8 mouse cellular contexts compared by ENCODE assay signal in the genomic region with DNA sequence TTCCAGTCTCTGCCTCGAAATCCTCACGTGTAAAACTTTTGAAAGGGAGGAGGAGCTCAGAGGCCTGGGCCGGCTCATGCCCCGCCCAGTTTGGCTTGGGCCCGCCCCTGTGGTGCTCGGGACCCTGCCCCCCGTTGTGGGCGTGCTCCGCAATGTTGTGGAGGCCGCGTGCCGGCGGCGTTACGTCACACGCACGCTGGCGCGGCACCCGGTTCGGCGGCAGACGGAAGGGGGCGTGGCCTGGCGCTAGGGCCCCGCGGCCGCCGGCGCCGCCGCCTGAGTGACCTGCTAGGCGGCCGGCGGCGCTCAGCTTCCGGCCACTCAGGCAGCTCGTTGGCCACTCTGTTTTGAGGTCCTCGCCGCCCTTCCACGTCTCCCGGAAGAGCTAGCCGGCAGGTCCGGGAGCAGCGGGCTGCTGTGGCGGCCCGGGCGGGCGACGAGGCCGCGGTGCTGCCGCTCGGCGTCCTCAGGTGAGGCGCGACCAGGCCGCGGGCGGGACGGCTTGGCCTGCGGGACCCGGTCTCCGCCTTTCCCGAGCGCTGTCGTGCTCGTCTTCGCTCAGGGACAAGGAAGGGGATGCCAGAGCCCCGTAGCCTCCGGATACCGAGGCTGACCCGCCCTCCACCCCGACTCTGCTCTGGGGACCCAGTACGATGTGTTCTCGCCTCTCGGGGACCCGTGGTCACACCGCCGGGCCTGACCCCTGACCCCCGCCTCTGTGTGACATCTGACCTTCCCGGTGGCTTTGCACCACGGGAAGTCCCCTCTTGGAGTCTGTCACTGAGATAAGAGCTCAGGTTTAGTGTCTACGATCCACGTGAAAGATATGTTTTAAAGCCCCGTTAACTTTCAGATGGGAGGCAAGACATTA. TPM values are rescaled to one million over a fixed set of nuclear protein-coding genes. Genes with fewer than 3 reads are reported as not detected.
DNase-seq lines count a peak whose midpoint lies in the region; ATAC-seq lines count a peak whose summit lies in the region.

A gene (plus strand): TSS at position 242 of the 871 bp plus-strand sequence.

- peak within 1 kb of the TSS; percentile 84 for H3K9ac ChIP-seq in intestine, embryonic 14.5 days (ENCODE audit: low read length)

- no peaks in the 10 kb centered on the region for H3K9me3 ChIP-seq in intestine, embryonic 14.5 days (ENCODE audit: control insufficient read depth, low read length)

- H3K27me3 ChIP-seq in intestine, embryonic 14.5 days (replicated peaks; ENCODE audit: control insufficient read depth, insufficient read depth, low read length): no peaks in the 10 kb centered on the region

- WGBS in intestine, embryonic 14.5 days: under 1% methylated on average over 77 of the region's 86 CpGs

- H3K36me3 ChIP-seq in intestine, embryonic 14.5 days (ENCODE audit: control insufficient read depth, insufficient read depth, low read length): peaks cover 20% of the 10 kb centered on the region

- H3K4me3 ChIP-seq in intestine, embryonic 14.5 days (ENCODE audit: low read depth, low read length): peak within 1 kb of the TSS; percentile 81

- peak; percentile 99 for ATAC-seq in intestine, embryonic 14.5 days (replicated peaks; ENCODE audit: low FRiP score, low TSS enrichment, low read depth)

- H3K4me2 ChIP-seq in intestine, embryonic 14.5 days (ENCODE audit: low read length): peak within 1 kb of the TSS; percentile 68

- H3K27ac ChIP-seq in intestine, embryonic 14.5 days (ENCODE audit: low read depth): peak within 1 kb of the TSS; percentile 69

- intact Hi-C loops in left cerebral cortex, postnatal 14 days (cut with DNase I): no loop called here

- DNase-seq in adrenal gland, adult (ENCODE audit: inconsistent age in 2 of 2, low spot score in 1 of 2): peak; percentile 99
- peak; percentile 97 for DNase-seq in embryo, embryonic 10.5 days (ENCODE audit: low spot score)
- DNase-seq in gastrocnemius, postnatal 25 days: peak; percentile 98
- peak; percentile 97 for DNase-seq in intestine, embryonic 14.5 days (ENCODE audit: low spot score)
- peak; percentile 97 for DNase-seq in left cerebral cortex, postnatal 14 days (ENCODE audit: low spot score in 2 of 2)
- DNase-seq in mesoderm, embryonic 11.5 days (ENCODE audit: low read depth, low spot score): peak; percentile 98
- peak; percentile 96 for DNase-seq in right cerebral cortex, postnatal 36 days (ENCODE audit: low spot score in 2 of 2)
- peak; percentile 96 for DNase-seq in yolk sac, embryonic 10.5 days (ENCODE audit: low spot score)

- H3K4me1 ChIP-seq in intestine, embryonic 14.5 days (replicated peaks; ENCODE audit: control insufficient read depth, insufficient read depth, low read length): peaks cover 6% of the 10 kb centered on the region; the same call in 1 of the 2 replicates

RNA-seq across cellular contexts. Expression of the gene that starts here (rescaled TPM):
- 10 to 100 TPM; 21.0 to 22.7 TPM for total RNA-seq in gastrocnemius, postnatal 25 days (2021)
- 31.5 and 35.2 TPM in 2 replicates for polyA plus RNA-seq in intestine, embryonic 14.5 days (2014; fragmentation: Nextera tagmentation; extraction: Ambion mirVana)
- total RNA-seq in left cerebral cortex, postnatal 14 days (2021): 10 to 100 TPM; 25.1 to 28.2 TPM

Comparison
In these comparisons a context has a peak if more than half of its experiments do, and no peak if none do; other contexts are left out.
1. Peak in every context shown above with its lines: DNase-seq, ATAC-seq, H3K4me3 ChIP-seq and H3K27ac ChIP-seq.